Mouse (Mus musculus): ENCODE measurements around the gene Ubl4b. TPM values are rescaled to one million over a fixed set of nuclear protein-coding genes. Genes with fewer than 3 reads are reported as not detected.

Gene Ubl4b
- not detected for total RNA-seq (2021)
- long read RNA-seq, experiment 1 = 0 reads
- long read RNA-seq, experiment 2 = 0 reads

DNA sequence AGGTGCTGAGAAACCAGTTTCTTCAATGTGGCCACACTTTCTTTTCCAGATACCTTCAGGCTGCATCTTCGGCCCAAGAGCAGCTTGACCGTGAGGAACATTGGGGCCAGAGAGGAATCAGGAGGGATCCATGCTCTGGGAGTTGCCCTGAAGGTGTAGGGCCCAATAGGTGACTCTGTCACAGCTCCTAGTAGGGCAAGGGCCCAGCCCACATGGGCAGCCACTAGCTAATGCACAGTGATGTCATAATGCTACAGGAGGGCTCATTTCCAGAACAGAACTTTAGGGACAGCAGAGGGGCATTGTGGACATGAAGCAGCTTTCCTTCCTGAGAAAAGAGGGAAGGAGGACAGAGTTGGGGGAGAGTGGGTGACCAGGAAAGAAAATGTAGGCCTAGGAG is at the start of gene Ubl4b:
Gene Ubl4b (minus strand): TSS at position 232 of the 400 bp plus-strand sequence.
- DNase-seq (ENCODE audit: low spot score in 2 of 2) = no peak

DNA sequence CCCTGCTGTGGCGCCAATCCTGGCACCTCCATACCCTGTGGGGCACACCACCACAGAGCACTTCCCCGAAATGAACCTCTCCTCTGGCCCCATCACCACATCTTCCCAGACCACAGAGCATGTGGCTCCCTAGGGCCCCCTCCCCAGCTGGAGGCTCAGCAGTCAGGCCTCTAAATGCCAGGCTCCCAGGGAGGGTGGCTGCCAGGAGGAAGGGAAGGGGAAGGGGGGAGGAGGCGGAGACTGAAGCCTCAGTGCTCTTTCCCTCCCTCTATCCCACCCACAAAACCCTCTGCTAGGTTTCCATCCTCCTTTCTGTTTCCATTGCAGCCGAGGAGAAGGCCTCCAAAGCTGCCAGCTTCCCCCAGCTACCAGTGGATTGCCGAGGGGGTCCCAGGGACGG is 45.3 kb upstream of the Ubl4b start:
- no peak for DNase-seq (ENCODE audit: low spot score in 2 of 2)

DNA sequence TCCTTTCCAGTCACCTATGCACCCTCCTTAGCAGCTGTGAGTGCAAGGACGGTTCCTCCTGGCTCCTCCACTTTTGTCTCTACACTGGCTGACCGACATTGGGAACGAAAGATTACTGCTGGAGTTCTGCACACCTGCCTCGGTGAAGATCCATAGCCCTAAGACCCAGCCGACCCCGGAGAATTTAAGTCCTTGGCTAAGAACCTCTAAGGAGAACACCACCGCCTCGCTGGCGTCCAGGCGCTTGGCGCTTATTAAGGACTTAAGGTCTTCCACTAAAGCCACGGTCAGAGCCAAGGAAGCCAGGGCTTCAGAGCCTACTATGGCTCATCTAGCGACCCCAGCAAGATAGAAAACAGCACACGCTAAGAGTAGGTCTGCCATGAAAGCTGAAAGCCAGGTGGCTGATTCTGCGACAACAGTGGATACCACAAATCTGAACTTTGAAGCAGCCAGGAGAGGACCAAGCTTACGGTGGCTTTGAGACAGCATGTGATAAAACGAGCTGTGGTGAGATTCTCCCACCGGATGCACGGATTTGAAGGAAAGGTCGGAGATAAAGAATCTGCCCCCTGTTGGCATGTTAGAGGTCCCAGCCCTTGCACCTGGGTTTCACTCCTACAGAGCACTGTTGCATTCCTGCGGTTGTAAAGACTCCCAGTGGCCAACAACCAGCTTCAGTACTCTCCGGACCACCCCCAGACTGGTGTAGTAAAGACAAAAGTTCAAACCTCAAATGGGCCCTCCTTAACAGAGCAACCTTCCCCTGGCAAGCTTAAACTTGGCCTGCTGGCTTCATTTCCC is 42.9 kb upstream of the Ubl4b start:
- no peak for DNase-seq (ENCODE audit: low spot score in 2 of 2)

DNA sequence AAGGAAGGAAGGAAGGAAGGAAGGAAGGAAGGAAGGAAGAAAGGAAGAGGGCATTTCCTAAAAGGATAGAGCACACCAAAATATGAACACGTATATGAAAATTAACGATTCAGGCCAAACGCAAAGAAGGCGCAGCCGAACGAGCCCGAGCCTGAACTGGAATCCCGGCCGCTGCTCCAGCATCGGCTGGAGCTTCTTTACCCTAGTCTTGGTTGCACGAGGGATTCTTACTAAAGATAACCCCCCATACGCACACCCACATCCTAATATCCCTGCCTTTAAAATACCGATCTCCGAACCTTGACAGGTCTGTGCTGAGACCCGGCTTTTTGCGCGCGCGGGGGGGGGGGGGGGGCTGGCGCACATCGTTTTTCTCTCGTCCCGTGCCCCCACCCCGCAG is 42.3 kb upstream of the Ubl4b start:
- DNase-seq (ENCODE audit: low spot score in 2 of 2) = no peak

DNA sequence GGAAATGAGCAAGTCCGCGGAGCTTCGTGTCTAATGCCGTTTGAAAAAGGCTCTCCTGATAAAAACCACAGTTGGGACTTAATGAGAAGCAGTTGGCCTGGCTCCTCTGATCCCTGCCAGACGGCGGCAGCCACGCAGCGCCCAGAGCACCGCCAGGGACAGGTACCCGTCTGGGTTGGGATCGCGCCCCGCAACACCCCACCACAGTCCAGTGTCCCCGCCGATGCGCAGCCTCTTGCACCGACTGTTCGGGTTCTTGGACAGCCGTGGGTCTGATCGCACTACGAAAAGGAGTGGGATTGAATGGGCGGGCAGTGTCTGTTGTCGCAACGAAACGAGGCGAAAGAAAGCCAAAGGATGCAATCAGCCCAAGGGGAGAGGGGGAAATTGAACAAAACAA is 41.7 kb upstream of the Ubl4b start:
- DNase-seq (ENCODE audit: low spot score in 2 of 2) = no peak

DNA sequence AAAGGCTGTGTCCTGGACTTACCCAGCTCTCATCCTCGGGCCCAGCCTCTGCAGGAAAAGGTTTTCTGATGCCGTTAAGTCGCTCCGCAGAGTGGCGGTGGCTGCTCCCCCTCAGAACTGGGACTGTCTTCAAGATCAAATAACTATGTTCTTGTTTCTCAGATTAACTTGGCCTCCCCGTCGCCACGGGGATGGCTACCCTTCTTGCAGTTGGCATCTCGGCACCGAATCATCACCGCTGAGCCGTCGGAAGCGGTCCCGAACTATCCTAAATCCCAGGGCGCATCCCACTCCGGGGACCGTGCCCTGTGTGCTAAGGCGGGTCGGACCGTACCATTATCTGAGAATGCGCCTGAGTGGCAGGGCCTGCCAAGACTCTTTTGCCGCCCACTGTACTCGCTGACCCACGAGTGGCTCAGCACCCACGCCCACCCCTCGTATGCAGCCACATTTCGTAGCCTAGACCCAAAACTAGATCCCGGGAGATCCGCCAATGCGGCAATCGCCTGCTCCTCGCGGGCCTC is 41.1 kb upstream of the Ubl4b start:
- DNase-seq (ENCODE audit: low spot score in 2 of 2) = no peak

DNA sequence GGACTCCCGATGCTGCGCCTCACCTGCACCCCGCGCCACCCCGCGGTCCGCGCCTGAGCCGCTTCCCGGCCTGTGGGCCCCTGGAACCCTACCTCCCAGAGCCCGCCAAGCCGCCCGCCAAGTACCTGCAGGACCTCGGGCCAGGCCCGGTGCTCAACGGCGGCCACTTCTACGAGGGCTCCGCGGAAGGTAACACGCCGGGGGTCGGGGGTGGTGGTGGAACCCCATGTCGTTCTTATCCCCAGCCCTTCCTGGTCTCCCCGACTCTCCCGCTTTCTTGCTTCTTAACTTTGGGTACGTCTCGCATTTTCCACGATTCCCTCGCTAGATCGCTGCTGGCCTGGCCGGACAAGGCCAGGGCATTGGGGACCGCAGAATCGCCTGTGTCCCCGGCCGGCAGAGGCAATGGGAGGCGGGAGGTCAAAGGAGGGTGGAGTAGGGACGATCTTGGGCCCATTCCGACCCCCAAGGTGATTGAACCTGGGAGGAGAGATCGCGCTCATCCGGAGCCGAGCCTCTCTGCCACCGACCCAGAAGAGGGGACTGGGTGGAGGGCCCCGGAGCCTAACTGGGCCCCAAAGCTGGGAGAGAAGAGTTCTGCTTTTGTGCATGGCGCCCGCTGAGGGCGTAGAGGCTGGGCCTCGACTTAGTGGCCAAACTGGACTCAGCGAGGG is 40.5 kb upstream of the Ubl4b start:
- DNase-seq (ENCODE audit: low spot score in 2 of 2) = no peak

DNA sequence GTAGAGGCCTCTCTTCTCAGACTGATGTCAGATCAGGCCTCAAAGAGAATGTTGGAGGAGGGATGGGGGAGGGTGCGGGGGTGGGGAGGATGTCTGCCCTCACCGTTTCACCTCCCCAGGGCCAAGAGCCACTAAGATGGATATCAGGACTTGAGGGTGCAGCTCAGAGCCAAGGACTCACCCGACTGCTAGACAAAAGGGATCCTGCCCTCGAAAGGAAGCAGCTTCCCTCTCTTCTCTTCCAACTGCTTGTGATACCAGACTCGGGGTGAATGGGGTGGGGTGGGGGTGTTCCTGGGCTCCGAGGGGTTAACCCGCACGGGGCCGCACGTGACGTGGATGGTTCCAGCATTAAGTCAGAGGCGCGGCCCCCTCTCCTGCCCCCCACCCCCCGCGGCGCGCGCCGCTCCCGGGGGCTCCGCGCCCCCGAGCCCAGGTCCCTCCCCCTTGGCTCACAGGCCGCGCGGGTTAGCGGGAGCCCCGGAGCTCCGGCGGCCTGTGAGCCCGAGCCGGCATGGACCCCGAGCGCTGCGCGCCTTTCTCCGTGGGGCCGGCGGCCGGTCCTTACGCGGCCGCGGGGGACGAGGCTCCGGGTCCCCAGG is 39.9 kb upstream of the Ubl4b start, which contains the start of gene Alx3:
Gene Alx3 (plus strand): TSS at position 370 of the 602 bp plus-strand sequence.
- DNase-seq (ENCODE audit: low spot score in 2 of 2) = no peak

DNA sequence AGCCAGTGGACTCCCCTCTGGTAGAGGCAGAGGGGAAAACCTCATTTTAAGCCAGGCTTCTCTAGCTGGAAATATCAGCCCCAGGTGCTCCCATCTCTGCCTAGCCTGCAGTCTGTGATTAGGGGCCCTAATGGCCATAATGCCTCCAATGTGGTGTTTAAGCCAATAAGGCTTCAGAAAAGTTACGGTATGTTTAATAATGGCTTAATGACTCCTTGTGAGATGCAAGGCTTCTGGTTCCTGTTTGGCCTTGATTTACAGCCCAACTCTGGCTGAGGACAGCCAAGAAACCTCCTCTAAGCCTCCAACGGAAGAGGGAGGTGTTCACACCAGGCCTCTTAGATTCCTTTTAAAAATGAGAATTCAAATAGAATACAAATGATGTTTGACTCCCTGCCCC is 38.8 kb upstream of the Ubl4b start:
- no peak for DNase-seq (ENCODE audit: low spot score in 2 of 2)

DNA sequence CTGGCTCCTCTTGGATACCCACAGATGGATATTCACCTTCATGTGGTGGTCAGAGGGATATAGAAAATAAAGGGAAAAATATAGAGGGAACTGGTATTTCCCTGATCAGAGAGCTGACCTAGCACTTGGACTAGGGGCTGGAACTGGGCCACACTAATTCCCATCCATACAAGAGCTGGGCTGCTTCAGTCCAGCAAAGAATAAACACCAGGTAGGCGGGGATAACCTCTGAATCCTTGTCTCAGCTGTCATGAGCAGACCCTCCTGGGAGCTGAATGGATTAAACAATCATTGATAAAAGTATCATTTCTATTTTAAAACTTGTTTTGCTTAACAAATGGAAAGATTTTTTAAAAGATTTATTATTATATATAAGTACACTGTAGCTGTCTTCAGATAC is 36.7 kb upstream of the Ubl4b start:
- no peak for DNase-seq (ENCODE audit: low spot score in 2 of 2)

DNA sequence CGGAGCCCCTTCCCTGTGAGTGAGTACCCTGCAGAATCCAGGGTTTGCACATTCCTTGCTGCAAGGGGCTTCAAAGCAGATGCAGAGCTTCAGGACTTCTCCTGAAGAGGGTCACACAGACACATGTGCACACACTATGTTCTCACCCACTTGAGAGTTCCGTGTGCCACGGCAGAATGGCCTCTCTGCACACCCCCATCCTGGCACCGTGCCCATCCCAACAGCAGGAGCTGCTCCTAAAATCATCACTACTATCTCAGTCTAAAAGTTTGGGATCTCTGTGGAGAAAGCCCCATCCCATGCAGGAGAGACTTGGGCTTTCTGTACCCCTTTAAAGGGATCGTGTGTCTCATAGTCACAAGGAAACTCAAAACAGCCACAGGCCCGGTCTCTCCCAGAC is 31.6 kb upstream of the Ubl4b start:
- no peak for DNase-seq (ENCODE audit: low spot score in 2 of 2)

DNA sequence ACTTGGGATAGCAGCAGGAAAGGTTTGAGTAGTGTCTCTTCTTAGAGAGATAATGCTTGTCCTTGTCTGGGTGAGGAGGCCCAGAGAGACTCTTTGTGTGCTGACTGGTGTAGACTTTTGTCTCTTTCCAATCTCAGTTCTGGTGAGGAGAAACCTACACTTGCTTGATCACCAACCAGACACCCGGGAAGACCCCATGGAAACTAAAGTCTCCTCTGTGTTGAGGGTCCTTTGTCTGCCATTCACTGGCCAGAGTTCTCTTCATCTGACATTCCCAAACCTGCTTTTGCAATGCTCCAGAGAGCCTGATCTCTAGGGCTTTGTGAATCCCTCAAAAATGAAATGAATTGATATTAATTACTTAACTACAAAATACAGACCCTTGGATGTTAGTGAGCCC is 29.0 kb upstream of the Ubl4b start:
- DNase-seq (ENCODE audit: low spot score in 2 of 2) = no peak

DNA sequence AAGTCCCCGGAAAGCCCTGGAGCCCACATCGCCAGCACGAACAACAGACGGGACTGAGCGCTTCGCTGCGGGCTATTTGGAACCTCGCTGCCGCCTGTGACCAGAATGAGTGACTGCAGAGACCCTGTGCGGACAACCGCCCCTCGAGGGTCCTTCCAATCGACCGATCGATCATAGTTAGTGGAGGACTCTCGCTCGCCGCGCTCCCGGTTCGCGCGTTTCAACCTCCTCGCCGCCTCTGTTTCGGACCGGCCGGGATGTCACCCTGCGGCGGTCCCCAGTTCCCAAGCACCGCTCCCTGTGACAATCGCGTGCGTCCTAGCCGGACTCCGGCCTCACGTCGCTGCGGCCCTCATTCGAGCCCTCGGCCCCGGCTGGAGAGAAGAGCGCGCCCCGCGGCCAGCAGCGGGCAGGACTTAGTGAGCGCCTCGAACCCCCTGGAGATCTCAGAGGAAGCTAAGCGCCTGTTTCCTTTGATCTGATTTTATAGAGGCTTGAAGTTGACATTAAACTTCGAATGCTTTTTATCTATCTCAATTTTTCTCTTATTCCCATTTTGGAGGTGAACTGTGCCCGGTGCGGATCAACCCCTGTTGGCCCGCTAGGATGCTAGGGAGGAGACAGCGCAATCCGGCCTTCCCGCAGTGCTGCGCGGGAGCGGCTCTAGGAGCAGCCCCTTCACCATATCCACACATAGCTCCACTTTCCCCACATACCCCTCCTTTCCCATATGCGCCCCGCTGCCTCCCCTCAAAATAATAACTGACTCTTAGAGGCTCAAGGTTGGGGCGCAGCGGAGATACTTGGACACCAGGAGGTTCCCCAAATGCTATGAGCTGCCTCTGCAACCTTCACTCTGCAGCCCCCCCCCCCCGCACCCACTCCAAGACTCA is 28.2 kb upstream of the Ubl4b start:
- no peak for DNase-seq (ENCODE audit: low spot score in 2 of 2)

DNA sequence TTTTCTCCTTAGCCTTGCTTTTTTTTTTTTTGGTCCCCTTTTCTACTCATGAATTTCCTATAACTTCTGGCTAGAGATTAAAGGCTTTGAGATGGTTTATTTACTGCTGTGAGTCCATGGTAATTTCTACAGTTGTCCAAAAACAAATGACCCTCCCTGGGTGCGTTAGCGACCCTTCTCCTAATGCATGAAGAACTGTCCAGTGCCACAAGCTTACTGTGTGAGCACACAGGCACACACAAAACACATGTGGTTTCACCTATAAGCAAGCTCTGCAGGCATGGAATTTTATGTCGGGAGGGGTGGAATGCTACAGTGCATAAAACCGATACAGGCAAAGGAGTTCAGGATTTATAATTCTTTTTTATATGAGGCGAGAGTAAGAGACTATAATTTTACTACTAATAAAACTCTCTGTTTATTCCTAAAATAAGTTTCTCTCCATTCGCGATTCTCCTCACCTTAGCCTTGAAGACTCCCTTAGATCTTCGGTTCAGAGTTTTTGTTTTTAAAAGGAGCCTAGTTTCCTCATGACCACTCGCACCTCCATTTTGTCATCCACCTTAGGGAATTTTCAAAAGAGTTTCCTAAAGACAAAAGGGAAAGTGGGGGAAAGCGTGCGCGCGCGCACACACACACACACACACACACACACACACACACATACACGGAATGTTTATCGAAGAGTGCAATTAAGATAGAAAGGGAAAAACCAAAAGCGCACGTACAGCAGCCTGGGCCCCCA is 27.4 kb upstream of the Ubl4b start:
- no peak for DNase-seq (ENCODE audit: low spot score in 2 of 2)

DNA sequence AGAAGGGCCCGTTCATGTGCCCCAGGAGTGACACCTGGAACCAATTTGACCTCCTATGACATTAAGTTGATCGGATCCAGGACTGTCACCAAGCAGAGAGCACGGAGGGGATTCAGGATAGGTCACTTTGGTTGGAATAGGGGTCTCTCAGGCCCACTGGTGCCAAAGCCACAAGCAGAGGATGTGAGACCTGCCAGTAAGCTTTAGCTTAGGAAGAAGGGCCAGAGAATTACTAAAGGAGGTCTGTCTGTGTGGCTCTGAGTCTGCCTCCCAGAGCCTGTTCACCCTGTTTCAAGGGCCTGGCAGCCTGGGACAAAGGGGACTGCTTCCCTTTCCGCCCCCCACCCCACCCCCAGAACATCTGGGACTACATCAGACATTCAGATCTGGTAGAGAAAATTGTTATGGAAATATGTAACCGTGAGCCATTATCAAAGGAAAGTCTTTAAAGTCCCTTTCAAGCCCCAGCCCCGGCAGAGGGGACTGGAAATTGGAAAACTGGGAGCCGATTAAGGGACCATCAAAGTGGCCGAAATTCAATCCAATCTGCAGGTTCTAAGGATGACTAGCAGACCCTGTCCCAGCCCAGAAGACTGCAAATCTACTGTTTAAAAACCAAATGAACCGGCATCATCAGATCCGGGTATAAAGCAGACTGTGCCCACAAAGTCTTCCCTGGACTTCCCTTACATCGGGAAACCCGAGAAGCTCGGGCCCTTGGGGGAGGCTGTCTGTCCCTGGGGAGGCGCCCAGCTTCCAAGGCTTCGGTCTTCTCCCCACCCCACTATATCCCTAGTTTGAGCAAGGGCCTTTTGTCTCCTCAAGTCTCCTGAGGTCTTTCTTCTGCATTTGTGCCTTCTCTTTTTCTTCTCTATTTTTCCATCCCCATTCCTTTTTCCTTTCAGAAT is 26.5 kb upstream of the Ubl4b start:
- no peak for DNase-seq (ENCODE audit: low spot score in 2 of 2)

DNA sequence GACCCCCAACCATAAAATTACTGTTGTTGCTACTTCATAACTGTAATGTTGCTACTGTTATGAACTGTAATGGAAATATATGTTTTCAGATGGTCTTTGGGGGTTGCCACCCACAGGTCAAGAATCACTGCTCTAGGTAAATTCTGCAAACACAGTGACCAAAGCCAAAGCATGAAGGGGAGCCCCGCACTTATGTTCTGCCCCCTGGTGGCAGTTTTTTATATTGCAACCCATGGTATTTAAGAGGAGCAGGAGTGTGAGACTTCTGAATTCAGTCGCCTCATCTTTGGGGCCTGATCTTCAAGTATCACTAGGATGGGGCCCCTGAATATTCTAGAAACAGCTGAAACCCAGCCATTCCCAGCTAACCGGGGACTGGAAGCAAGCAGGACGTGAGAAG is 24.6 kb upstream of the Ubl4b start:
- peak; percentile 55 to 56 for DNase-seq (ENCODE audit: low spot score in 2 of 2)

DNA sequence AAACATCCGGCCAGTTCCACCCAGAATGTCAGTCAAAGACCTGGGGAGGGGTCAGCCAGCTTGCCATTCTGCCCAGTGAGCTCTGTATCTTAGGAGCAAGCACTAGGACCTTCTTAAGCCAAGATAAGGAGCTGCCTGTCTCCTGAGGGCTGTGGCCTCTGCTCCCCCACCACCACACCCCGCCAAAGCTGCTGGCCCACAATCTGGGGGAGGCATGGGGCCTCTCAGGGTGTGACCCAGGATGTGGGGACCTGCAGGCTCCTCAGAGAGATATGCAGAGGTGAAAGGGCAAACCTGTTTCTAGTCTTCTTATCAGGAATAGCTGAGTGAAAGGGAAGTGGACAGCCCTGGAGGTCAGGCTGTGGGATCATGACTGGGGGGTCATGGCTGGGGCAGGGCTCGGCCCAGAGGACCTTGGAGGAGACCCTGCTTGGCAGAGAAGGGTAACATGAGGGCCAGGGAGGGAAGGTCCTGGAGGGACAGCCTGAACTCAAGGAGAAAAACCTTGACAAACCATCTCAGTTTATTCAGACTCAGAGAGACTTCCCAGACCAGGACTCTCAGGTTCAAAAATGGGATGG is 23.0 kb upstream of the Ubl4b start:
- DNase-seq (ENCODE audit: low spot score in 2 of 2) = no peak

DNA sequence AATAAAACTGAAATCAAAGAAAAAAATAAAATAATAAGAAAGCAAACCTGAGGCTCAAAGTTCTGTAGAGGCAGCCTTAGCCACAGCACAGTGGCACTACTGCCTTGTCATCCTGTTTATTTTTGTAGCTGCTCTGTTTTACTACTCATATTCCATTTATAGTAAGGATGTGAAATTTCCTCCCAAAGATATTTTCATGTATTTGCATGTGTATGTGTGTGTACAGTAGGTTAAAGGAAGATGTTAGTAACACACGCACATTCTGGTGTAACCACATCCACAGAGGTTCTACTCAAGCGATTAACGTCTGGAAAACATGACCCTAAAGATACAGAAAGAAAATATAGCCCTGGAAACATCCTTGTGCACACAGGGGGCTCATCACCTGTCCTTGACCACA is 21.9 kb upstream of the Ubl4b start:
- DNase-seq (ENCODE audit: low spot score in 2 of 2) = no peak

DNA sequence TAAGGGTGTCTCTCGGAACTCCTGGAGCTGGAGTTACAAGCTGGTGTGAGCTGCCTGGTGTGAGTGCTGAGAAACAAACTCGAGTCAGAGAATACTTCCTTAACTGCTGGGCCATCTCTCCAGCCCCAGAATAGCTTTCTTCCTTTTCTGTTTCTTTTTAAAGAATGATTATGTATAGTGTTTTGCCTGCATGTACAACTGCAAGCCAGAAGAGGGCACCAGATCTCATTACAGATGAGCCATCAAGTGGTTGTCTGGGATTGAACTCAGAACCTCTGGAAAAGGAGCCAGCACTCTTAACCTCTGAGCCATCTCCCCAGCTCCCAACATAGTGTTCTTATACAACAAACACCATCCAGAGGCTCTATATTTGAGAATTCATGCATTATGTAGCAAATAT is 16.3 kb upstream of the Ubl4b start:
- no peak for DNase-seq (ENCODE audit: low spot score in 2 of 2)

Data from adrenal gland, adult 18-20 months (tissue).